Mouse (Mus musculus) testis, adult 10 weeks (tissue): ENCODE results near the gene Olfr66. TPM values are rescaled to one million over a fixed set of nuclear protein-coding genes. Genes with fewer than 3 reads are reported as not detected.

Experiments used
- polyA plus RNA-seq: library from polyadenylated mRNA; stranded (reverse); fragments of 350-450 nt; fragmentation: Illumina TruSeq; extraction: RNeasy Lipid Tissue Mini Kit (QIAGEN cat#74804); gene quantifications from one replicate; pipeline ENCODE4 v1.2.3, GENCODE M21; 2014; ENCODE audit warnings: low read depth, low replicate concordance

The Olfr66 gene
- not detected for polyA plus RNA-seq

DNA sequence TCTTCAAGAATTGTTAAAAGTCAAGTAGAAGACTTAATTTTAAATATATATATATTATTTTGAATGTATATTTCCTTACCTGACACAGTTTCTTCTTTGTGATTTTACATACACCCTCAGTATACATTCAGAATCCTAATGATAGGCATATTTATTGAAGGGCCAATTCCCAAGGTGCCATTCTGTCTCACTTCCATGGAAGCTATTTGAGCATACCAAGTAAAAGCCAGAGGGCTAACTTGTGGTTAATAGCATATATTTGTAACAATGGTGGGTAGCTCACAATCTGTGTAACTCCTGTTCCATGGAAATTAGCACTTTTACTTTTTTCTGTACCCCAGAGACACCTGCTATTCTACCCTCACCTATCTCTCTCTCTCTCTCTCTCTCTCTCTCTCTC, at the start of gene Olfr66:
Olfr66 (minus strand) TSS at position 101 of the 400 bp plus-strand sequence.

DNA sequence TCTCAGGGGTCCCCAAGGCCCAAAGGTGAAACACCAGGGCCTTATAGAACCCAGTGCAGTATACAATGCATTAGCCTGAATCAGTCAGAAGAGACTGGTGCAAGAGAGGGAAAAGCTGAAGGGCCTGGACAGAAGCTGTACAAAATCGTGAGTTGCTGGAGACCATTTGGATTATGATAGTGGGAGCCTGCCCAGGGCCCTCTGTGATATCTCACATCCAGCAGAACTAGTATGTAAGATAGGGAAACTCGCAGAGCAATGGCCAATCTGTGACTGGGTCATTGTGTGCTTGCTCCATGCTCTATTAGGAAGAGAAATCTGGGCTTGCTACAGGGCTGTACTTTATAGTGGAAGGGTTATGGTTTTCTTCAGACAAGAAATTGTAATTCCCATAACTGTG, 48.2 kb upstream of the Olfr66 start, which contains the start of gene Olfr632:
Olfr632 (plus strand) TSS at position 84 of the 400 bp plus-strand sequence.

DNA sequence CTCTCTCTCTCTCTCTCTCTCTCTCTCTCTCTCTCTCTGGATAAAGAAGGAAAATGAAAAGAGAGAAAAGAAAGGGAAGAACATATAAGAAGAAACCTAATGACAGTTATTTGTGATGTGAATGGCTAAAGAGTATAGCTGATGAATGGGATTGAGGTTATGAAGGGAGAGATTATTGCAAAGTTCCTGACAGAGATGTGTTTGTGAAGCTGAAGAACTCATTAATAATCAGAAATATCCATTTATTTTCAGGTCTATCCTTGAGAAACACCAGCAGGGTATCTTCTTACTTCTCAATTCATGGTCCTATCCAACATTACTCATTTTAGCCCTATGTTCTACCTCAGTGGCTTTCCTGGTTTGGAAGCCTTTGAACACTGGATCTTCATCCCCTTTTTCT, 42.5 kb upstream of the Olfr66 start, which contains the start of gene Olfr631:
Olfr631 (plus strand) TSS at position 301 of the 400 bp plus-strand sequence.

DNA sequence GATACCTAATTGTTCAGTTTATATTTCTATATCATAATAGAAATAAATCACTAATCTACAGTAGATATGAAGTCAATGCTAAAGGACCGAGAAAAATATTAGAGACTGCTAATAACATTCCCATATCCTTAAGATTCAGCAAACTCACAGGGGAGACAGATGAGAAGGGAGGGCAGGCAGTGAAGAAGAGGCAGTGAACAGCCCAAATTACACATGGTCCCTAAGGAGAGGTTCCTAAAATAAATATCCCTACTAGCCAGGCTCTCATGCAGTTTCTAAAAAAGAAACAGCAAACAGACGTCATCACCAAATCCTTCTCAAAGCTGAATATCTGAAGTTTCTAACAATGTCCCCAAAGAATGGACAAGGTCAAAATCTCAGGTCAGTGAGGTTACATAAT, 17.1 kb upstream of the Olfr66 start, which contains the start of gene Olfr65:
Olfr65 (plus strand) TSS at position 301 of the 400 bp plus-strand sequence.

DNA sequence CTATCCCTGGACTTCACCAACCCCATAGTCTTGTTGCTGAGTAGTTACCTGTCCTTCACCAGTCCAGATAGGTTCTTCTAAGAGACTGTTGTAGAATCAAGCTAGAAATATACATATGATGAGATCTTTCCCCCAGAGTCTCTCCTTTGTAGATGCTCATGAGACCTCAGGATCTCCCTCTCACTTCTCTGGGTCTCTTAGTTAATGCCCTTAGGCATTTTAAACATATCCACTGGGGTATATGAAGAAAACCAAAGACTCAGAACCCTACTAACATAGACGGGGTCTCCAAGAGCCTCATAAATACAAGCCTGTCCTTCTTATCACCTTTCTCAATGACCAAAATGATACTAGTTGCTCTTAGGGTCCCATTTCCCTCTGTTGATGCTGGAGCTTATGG, 8.3 kb upstream of the Olfr66 start, which contains the start of gene Olfr64:
Olfr64 (minus strand) TSS at position 101 of the 400 bp plus-strand sequence.

DNA sequence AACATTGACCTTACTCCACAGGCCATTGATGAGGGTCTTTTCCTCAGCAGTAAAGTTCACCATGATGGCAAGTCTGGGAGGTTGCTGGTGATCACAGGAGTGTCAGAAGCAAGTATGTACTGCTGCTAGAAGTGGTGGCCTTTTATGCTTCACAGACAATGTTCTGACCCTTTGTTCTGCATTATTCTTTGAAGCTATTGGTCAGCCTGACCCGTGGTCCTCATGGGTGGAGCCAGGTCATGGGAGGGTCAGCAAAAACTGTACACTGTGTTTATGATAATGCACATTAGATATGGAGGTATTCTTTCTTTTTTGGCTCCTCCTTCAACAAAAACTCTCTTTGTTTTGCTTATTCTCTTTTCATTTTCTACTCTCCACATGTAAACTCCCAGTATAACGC, 33.0 kb downstream of the Olfr66 start, which contains the start of gene Hbb-y:
Hbb-y (minus strand) TSS at position 127 of the 400 bp plus-strand sequence.

DNA sequence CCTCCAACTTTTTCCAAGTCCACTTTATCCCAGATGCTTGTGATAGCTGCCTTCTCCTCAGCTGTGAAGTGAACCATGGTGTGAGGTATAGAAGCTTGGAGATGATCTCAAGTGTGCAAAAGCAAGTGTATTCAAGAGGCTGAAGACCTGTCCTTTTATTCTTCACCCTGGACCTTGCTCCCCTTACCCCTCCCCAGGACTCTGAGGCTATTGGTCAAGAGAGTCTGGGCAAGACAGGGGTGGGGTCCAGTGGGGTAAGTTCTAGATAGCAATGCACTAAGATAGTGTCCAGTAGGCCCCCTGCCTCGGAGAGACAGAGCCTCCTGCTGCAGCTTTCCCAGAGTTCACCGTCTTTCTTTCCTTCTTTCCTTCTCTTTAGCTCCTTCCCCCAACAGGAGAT, 43.0 kb downstream of the Olfr66 start, which contains the start of gene Hbb-bh1:
Hbb-bh1 (minus strand) TSS at position 131 of the 400 bp plus-strand sequence.

DNA sequence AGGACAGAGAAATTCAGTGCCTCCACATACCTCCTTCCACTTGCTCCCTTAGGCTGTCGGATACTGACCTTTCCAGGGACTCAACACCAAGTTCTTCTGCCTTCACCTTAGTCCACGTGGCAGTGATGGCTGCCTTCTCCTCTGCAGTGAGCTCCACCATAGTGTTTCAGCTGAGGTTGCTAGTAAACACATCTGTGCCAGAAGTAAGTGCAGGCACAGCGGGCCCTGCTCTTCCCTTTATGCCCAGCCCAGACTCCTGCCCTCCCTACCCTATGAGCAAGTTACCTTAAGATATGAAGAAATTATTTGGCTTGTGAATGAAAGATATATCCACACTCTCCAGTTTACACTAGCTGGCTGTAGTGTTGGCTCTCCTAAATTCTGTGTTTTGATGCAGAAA, 45.8 kb downstream of the Olfr66 start, which contains the start of gene Hbb-bh2:
Hbb-bh2 (minus strand) TSS at position 253 of the 400 bp plus-strand sequence.

Other genes with a start within 250 kb of the Olfr66 start
- gene Olfr622, start 243.6 kb downstream of the Olfr66 start, polyA plus RNA-seq: not detected
- gene Olfr623, start 222.6 kb downstream of the Olfr66 start, polyA plus RNA-seq: not detected
- gene Olfr624, start 215.1 kb downstream of the Olfr66 start, polyA plus RNA-seq: 0.06 TPM
- not detected for gene Olfr625-ps1, start 203.5 kb downstream of the Olfr66 start, polyA plus RNA-seq
- gene Olfr243, start 171.6 kb downstream of the Olfr66 start, polyA plus RNA-seq: not detected
- gene Olfr628, start 155.9 kb downstream of the Olfr66 start, polyA plus RNA-seq: not detected
- not detected for gene Olfr629, start 141.3 kb downstream of the Olfr66 start, polyA plus RNA-seq
- not detected for gene Olfr630, start 128.9 kb downstream of the Olfr66 start, polyA plus RNA-seq
- gene Olfr69, start 114.7 kb downstream of the Olfr66 start, polyA plus RNA-seq: not detected
- not detected for gene Olfr68, start 106.6 kb downstream of the Olfr66 start, polyA plus RNA-seq
- gene Olfr67, start 94.4 kb downstream of the Olfr66 start, polyA plus RNA-seq: not detected
- gene Hbb-bt, start 72.3 kb downstream of the Olfr66 start, polyA plus RNA-seq: 0.62 TPM
- 9.6 TPM for gene Hbb-bs, start 58.2 kb downstream of the Olfr66 start, polyA plus RNA-seq
- gene Hbb-bh2, start 45.7 kb downstream of the Olfr66 start, polyA plus RNA-seq: not detected
- gene Hbb-bh1, start 43.1 kb downstream of the Olfr66 start, polyA plus RNA-seq: not detected
- not detected for gene Hbb-y, start 33.0 kb downstream of the Olfr66 start, polyA plus RNA-seq
- not detected for gene Olfr64, start 8.2 kb upstream of the Olfr66 start, polyA plus RNA-seq
- not detected for gene Olfr65, start 17.2 kb upstream of the Olfr66 start, polyA plus RNA-seq
- gene Olfr631, start 42.6 kb upstream of the Olfr66 start, polyA plus RNA-seq: not detected
- gene Olfr632, start 48.1 kb upstream of the Olfr66 start, polyA plus RNA-seq: not detected
- gene Olfr633, start 58.2 kb upstream of the Olfr66 start, polyA plus RNA-seq: not detected
- gene Olfr635, start 84.9 kb upstream of the Olfr66 start, polyA plus RNA-seq: 0.03 TPM
- not detected for gene Olfr638, start 112.5 kb upstream of the Olfr66 start, polyA plus RNA-seq
- 0.07 TPM for gene Olfr639, start 131.1 kb upstream of the Olfr66 start, polyA plus RNA-seq
- gene Olfr640, start 139.3 kb upstream of the Olfr66 start, polyA plus RNA-seq: not detected
- gene Olfr641, start 149.2 kb upstream of the Olfr66 start, polyA plus RNA-seq: not detected
- 0.13 TPM for gene Olfr642, start 166.4 kb upstream of the Olfr66 start, polyA plus RNA-seq
- gene 4930516K23Rik, start 175.2 kb upstream of the Olfr66 start, polyA plus RNA-seq: 0.67 TPM
- not detected for gene Olfr644, start 185.6 kb upstream of the Olfr66 start, polyA plus RNA-seq
- 0.07 TPM for gene Olfr645, start 199.2 kb upstream of the Olfr66 start, polyA plus RNA-seq
- gene Olfr646, start 218.6 kb upstream of the Olfr66 start, polyA plus RNA-seq: not detected
- 11.9 TPM for gene Ubqln5, start 243.6 kb upstream of the Olfr66 start, polyA plus RNA-seq